Mouse (Mus musculus) megakaryocyte, adult 5-6 weeks (primary cell): ENCODE results near the gene Exosc2. TPM values are rescaled to one million over a fixed set of nuclear protein-coding genes. Genes with fewer than 3 reads are reported as not detected.
"Not testable (repeated sequence)": the region's sequence is repeated elsewhere in the genome, so short reads cannot be mapped to it uniquely, and the experiment has no call there.

Experiments used
- ATAC-seq: 2 replicates; pipeline ENCODE4 v1.8.0; 2016; ENCODE audit warnings: mild to moderate bottlenecking, inconsistent platforms; ENCODE audit not compliant: poor library complexity, severe bottlenecking
- total RNA-seq, 2 experiments: library from RNA; stranded (forward) in 1 of 2; stranded (reverse) in 1 of 2; fragments of 153-499, 151-499 nt in 1 of 2; fragments of 221-1000, 200-1000 nt in 1 of 2; gene quantifications; 2 replicates each; pipeline versions ENCODE4 v1.2.3 to v1.2.4; 2015 to 2017

Gene Exosc2
- total RNA-seq, 2 experiments from 2014 or later, result 15.3 to 25.9 TPM

- no peak for ATAC-seq
These were observed 6.7 kb upstream of the Exosc2 start for GRCm38 (mm10) chr2:31663804-31664180.

GRCm38 (mm10) chr2:31667332-31667731 is 3.2 kb upstream of the Exosc2 start:
- no peak for ATAC-seq

DNA sequence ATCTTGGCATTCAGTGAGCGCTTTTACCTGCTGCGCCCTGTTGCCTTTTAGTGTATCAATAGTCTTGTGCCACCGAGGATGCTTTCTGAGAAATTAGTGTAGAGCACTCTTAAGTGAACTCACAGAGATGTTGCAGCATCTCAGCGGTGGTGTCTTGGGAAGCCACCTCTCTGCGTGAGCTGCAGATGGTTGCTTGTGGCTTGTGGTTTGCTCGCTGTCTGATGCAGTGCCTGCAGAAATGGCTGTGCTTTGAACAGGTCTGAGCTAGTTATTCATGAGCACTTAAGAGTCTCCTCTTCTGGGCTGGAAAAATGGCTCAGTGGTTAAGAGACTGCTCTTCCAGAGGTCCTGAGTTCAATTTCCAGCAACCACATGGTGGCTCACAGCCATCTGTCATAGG is 8.1 kb downstream of the Exosc2 start:
- ATAC-seq, result no peak

DNA sequence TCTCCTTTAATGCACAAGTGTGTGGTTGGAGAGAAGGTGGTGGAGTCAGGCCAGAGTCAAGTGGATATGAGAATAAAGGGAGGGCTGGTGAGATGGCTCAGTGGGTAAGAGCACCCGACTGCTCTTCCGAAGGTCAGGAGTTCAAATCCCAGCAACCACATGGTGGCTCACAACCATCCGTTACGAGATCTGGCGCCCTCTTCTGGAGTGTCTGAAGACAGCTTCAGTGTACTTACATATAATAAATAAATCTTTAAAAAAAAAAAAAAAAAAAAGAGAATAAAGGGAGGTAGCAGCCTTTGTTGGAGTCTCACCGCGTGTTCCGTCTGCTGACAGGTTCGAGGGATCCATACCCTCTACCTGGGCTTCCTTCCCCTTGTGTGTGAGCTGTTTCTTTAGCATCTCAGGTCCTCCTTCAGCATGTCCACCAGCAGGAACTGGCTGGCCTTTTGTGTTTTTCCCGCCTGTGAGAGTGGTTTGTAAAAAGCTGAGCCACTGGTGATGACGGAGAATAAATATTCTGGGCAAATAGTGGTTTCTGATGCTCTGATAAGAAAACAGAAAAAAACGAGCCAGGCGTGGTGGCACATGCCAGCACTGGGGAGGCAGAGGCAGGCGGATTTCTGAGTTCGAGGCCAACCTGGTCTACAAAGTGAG is 10.7 kb downstream of the Exosc2 start:
- not testable (repeated sequence) for ATAC-seq

DNA sequence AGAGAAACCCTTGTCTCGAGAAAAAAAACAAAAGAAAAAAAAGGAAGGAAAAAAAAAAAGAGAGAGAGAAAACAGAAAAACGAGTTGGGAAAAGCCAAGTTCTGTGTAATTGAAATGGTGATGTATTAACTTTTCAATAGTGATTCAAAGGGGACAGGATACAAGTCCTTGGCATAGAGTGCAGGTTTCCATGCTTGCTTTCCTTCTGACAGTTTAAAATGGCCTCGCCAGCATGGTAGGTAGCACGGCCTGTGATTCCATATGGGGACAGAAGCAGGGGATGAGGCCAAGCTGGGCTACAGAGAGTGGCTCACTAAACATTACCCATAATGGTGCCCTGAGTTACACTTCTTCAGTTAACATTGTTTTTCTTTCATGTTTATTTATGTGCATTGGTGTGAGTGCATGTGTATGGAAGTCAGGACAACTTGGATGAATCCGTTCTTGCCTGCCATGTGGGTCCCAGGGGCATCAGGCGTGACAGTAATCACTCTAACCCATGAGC is 11.3 kb downstream of the Exosc2 start:
- ATAC-seq, result no peak

DNA sequence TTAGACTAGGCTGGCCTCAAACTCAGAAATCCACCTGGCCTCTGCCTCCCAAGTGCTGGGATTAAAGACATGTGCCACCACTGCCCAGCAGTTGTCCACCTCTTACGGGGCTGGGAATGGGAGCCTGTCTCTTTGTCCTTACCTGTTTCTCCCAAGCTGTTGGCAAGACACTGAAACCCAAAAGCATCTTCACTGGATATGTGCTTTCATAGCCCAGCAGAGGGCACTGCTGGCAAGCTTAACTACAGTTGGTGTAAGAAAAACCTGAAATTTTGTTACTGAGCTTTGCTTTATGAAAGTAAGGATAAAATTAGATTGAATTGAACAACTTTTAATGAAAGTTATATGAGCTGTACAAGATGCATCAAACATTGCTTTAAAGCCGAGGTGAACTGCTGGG is 13.2 kb downstream of the Exosc2 start:
- ATAC-seq, result no peak

- peak; percentile 99 for ATAC-seq
These were observed 17.8 kb downstream of the Exosc2 start, which contains the start of gene Abl1 for GRCm38 (mm10) chr2:31688074-31688925. Gene Abl1, plus strand, starts transcription at chr2:31688376.

- ATAC-seq, result no peak
These were observed 18.5 kb downstream of the Exosc2 start for GRCm38 (mm10) chr2:31689045-31689444.

DNA sequence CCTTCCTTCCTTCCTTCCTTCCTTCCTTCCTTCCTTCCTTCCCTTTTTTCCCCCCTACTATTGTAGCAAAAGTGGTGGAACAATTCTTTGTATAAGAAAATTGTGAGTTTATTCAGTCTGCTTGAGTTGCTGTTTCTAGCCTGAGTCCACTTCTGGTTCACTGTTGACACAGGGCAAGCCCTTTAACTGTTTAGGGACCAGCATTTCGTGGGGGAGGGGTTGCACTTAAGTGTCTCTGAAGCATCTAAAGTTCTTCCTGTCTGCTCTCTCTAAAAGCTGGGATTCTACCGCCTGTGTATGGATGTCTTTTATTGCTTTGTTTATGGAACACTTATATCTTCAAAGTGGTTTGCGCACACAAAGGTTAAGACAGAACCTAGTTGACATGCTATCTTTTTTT is 19.5 kb downstream of the Exosc2 start:
- no peak for ATAC-seq

DNA sequence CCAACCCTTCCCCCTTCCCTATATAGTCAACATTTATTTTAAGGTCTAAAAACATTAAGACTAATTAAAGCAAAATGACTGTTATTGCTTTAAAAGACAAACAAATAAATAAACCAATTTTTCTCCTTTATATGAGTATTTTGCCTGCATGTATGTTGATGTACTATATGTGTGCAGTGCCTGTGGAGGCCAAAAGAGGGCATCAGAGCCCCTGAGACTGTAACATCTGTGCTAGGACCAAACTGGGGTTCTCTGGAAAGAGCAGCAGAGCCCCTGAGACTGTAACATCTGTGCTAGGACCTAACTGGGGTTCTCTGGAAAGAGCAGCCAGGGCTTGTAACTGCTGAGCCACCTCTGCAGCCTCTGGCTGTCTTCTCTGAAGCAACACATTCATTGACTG is 27.7 kb downstream of the Exosc2 start:
- ATAC-seq, result no peak

DNA sequence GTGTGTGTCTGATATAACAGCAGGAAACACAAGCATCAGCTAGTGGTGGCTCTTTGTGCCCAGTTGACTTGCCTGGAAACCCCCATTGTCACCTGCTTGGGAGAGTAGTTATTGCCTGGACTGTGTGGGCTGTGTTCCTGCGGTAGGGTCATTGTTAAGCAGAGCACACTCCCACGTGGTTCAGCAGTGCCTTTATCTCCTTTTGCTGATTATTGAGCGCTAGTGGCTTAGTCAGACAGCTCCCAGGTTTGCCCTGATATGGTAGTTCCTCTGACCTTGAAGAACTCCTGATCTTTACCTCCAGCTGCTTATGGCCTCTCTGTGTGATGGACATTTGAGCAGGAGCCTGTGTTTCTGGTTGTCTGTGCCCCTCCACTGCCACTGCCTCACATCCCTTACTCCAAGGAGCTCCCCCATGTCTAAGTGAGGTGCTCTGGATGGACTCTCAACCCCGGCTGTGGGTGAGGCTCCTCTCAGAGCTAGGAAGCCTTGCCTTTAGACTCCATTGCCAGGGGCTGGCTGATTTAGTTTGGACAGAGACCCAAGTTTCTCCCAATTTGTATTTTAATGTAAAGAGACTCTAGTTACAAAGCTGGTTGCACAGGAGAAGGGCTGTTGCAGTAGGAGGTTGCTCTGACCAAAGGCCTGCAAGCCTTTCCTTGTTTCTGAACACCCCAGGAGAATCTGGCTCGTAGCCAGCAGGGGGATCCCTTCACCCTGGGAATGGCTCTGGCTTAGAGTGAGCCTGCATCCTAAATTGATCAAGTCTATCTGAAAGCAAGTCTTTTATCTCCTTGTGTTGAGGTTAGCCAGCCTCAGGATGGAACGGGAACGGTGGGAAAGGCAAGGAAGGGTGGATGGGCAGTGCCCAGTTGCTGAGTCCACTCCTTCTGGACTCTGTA is 30.3 kb downstream of the Exosc2 start:
- no peak for ATAC-seq

DNA sequence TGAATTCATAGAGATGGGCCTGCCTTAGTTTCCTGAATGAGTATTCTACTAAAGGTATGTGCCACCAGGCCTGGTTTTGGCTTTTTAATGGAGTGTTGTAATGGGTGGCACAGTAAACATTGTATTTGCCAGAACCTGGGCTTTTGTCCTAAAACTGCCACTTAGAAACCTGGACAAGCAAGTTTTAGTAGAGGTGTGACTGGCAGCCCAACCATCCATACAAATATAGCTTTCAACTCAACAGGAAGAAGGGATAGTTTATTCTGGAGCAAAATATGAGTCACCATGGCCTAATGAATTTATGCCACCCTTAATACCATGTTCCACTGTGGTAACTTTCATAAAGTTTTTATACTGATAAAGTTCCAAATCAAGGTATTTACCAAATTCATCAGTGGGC is 32.7 kb downstream of the Exosc2 start:
- ATAC-seq, result no peak

GRCm38 (mm10) chr2:31705914-31706313 is 35.4 kb downstream of the Exosc2 start:
- no peak for ATAC-seq

DNA sequence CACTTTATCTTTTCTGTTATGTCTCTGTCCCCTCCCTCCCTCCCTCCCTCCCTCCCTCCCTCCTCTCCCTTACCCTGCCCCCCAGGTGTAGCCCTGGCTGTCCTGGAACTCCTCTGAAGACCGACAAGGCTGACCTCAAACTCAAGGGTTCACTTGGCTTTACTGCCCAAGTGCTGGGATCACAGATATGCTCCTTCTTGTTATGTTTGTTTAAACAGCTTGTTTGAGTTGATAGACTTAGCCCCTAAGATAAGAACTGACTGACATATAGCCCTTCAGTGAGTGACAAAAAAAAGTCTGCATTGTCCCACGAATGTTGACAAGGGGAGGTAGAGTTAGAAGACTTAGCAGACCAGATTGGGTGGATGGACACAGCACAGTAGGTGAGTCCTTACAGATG is 36.0 kb downstream of the Exosc2 start:
- ATAC-seq, result no peak

DNA sequence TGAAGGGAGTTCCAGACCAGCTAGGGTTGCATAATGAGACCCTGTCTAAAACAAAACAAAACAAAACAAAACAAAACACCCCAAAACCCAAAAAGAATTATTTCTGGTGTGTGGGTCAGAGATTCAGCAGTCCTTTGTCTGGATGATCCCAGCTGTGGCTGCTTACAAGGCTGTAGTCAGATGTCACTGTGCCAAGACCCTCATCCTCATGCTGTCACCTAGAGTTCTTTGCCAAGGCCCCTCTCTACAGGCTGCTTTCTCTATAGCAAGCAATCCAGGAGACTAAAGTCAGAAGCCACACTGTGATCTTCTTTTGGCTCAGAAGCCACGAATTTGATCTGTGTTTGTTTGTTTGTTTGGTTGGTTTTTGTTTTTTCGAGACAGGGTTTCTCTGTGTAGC is 42.2 kb downstream of the Exosc2 start:
- ATAC-seq, result no peak

DNA sequence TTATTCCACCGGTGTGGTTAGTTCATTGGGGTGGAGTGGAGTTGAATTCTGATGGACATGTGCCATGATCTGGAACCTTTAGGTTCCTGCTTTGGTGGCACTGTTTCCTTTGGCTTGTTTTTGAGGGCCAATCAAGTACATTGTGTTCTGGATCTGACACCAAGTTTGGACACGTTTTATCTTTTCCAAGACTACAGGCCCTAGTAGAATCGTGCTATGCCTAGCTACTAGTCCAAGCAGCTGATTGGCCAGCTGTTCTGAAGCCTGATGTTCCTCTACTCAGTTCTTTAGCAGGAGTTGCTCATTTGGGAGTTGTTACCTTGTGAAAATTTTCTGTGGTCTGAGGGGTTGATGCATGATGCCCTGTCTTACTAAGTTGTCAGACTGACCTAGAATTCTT is 43.3 kb downstream of the Exosc2 start:
- no peak for ATAC-seq

DNA sequence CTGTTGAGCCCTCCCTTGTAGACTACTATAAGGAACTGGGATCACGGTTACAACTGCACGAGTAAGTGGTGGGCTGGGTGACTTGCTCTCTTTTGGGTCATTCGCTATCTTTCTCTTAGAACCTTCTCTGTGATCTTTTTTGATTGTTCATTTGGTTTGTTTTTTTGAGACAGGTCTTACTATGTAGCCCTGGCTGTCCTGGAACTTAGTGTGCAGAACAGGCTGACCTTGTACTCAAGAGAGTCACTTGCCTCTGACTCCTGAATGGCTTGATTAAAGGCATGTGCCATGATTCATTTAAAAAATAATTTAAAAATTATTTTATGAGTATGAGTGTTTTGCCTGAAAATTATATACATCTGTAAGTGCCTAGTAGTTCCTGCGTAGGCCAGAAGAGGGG is 44.3 kb downstream of the Exosc2 start:
- ATAC-seq, result no peak

DNA sequence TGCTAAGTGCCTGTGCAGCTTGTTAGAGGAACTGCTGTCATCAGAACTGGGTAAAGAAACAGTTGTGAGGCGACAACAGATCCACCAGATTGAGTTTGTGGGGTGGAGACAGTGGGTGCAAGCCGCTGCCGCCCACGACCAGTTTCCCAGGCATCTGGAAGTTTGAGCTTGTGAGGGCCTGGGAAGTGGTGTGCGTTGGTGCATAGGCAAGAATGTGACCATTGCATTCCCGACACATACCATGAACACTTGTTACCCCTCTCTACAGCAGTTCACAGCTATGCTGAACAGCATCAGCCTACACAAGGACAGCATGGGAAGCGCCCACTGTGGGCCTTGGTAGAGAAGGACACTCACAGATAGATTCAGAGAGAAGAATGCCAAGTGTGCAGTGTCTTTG is 45.5 kb downstream of the Exosc2 start:
- no peak for ATAC-seq

- ATAC-seq, result no peak
These were observed 48.8 kb downstream of the Exosc2 start for GRCm38 (mm10) chr2:31719202-31719880.

- ATAC-seq, result no peak
These were observed 49.4 kb downstream of the Exosc2 start for GRCm38 (mm10) chr2:31719944-31720343.

DNA sequence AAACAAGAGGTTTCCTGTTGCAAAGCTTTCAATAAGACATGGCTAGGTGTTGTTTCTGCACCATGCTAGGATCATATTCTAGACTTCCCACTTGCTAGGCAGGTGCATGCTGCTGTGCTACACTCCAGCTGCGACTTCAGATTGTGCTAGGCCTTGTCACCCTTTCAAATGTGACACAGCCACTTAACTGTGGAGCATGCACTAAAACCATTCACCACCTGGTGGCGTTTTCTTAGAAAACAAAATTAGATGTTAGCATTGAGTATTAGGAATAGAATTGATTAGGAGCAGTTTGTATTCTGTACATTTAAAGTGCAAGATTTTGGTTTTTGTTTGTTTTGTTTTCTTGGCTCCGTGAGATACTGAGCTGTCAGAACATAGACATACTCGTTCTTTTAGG is 50.3 kb downstream of the Exosc2 start:
- no peak for ATAC-seq
